Comparison of ENCODE assay signal across 8 mouse cellular contexts in the genomic region with DNA sequence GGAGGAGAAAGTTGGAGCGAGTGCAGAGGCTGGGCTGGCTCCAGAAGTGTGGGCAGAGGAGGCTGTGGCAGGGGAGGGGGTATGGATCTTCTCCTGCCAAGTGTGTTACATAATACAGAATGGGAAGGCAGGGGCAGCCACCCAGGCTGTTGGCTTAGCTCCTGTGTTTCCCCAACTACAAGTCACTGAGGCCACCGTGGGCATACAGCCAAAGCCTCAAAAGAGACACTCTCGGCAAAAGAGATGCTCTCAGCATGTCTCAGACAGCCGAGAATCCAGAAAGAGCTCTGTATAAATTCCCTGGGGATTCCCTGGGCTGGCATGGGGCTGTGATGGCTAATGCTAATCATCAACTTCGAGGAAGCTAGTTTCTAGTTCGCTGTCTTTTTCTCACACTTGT.
DNase-seq lines count a peak whose midpoint lies in the region; ATAC-seq and TF ChIP-seq lines count a peak whose summit lies in the region.

No protein-coding gene starts in this region.

- no peak overlapping the region for H3K9ac ChIP-seq in embryonic facial prominence, embryonic 13.5 days
- H3K9ac ChIP-seq in liver, embryonic 11.5 days (ENCODE audit: low read depth, low read length), result no peak overlapping the region

- H3K4me3 ChIP-seq in embryonic facial prominence, embryonic 13.5 days, result no peak overlapping the region
- no peak overlapping the region for H3K4me3 ChIP-seq in embryonic facial prominence, embryonic 10.5 days
- H3K4me3 ChIP-seq in left cerebral cortex, adult 2 months, result no peak overlapping the region
- H3K4me3 ChIP-seq in liver, embryonic 11.5 days (ENCODE audit: low read depth, low read length), result no peak overlapping the region

- no peak overlapping the region for H3K4me2 ChIP-seq in embryonic facial prominence, embryonic 13.5 days
- H3K4me2 ChIP-seq in liver, embryonic 11.5 days, result no peak overlapping the region

- H3K4me1 ChIP-seq in embryonic facial prominence, embryonic 13.5 days, result 0 out of 2 replicates have a peak, but pooled peaks cover 9% of the 10 kb centered on the region
- H3K4me1 ChIP-seq in embryonic facial prominence, embryonic 10.5 days, result no peaks in the 10 kb centered on the region
- no peaks in the 10 kb centered on the region for H3K4me1 ChIP-seq in liver, embryonic 11.5 days (replicated peaks; ENCODE audit: control insufficient read depth, insufficient read depth, low read length)

- H3K27me3 ChIP-seq in embryonic facial prominence, embryonic 13.5 days, result 0 out of 2 replicates have a peak, but pooled peaks cover 4% of the 10 kb centered on the region
- H3K27me3 ChIP-seq in embryonic facial prominence, embryonic 10.5 days (replicated peaks; ENCODE audit: low read depth, poor library complexity, severe bottlenecking), result 0 out of 2 replicates have a peak, but pooled peaks cover 3% of the 10 kb centered on the region
- no peaks in the 10 kb centered on the region for H3K27me3 ChIP-seq in liver, embryonic 11.5 days (replicated peaks; ENCODE audit: control insufficient read depth, insufficient read depth, low read length)

- TF ChIP-seq CTCF in left cerebral cortex, adult 2 months (IDR thresholded peaks at IDR 0.05), result no peak

- no peak overlapping the region for H3K27ac ChIP-seq in embryonic facial prominence, embryonic 13.5 days
- H3K27ac ChIP-seq in embryonic facial prominence, embryonic 10.5 days (replicated peaks), result no peak overlapping the region
- H3K27ac ChIP-seq in left cerebral cortex, adult 2 months, result no peak overlapping the region
- no peak overlapping the region for H3K27ac ChIP-seq in liver, embryonic 11.5 days (ENCODE audit: low read depth, low read length)

- 0 out of 2 replicates have a peak, but pooled peaks have one; percentile 17 for ATAC-seq in embryonic facial prominence, embryonic 13.5 days (ENCODE audit: insufficient number of reproducible peaks, insufficient read depth, low FRiP score, low TSS enrichment, low read depth)
- no peak for ATAC-seq in liver, embryonic 11.5 days (replicated peaks; ENCODE audit: low FRiP score)

- no peaks in the 10 kb centered on the region for H3K9me3 ChIP-seq in embryonic facial prominence, embryonic 13.5 days
- no peaks in the 10 kb centered on the region for H3K9me3 ChIP-seq in embryonic facial prominence, embryonic 10.5 days
- H3K9me3 ChIP-seq in liver, embryonic 11.5 days (ENCODE audit: control insufficient read depth, low read length), result no peaks in the 10 kb centered on the region

- no peaks in the 10 kb centered on the region for H3K36me3 ChIP-seq in embryonic facial prominence, embryonic 13.5 days
- H3K36me3 ChIP-seq in embryonic facial prominence, embryonic 10.5 days (replicated peaks), result no peaks in the 10 kb centered on the region
- H3K36me3 ChIP-seq in liver, embryonic 11.5 days (ENCODE audit: control insufficient read depth, insufficient read depth, low read length), result no peaks in the 10 kb centered on the region

- intact Hi-C loops in left cerebral cortex, adult 2 months (cut with DNase I), result no loop called here

- no peak for DNase-seq in embryonic facial prominence, embryonic 10.5 days (ENCODE audit: low spot score)
- DNase-seq in 3T3-L1 (ENCODE audit: low read depth, low spot score), result peak; percentile 34
- peak; percentile 29 to 30 for DNase-seq in cerebellum, postnatal 36 days
- DNase-seq in left cerebral cortex, adult 2 months (ENCODE audit: extremely low spot score in 1 of 2, low spot score in 2 of 2), result peak; percentile 35 to 65
- no peak for DNase-seq in liver, embryonic 11.5 days (ENCODE audit: low spot score)
- DNase-seq in heart, adult 8-10 months (ENCODE audit: low spot score), result no peak
- no peak for DNase-seq in heart, adult 9 months (ENCODE audit: low spot score in 2 of 2)

- 58% methylated on average over 6 of the region's 6 CpGs for WGBS in embryonic facial prominence, embryonic 13.5 days
- WGBS in embryonic facial prominence, embryonic 10.5 days, result 75% methylated on average over 6 of the region's 6 CpGs
- 74% methylated on average over 6 of the region's 6 CpGs for WGBS in liver, embryonic 11.5 days

Comparison
In these comparisons a context has a peak if more than half of its experiments do, and no peak if none do; other contexts are left out.
1. DNase-seq: peak in 3T3-L1 (single experiment), cerebellum, postnatal 36 days (2 of 2) and left cerebral cortex, adult 2 months (2 of 2); none in embryonic facial prominence, embryonic 10.5 days (single experiment), liver, embryonic 11.5 days (single experiment), heart, adult 8-10 months (single experiment) and heart, adult 9 months (0 of 2).